Mouse (Mus musculus): Measurements from ENCODE around the gene Klc3. TPM values are rescaled to one million over a fixed set of nuclear protein-coding genes. Genes with fewer than 3 reads are reported as not detected.
A peak's percentile ranks its signal among the peaks of the same experiment; 100 is the strongest.

The Klc3 gene
- total and polyA plus RNA-seq, 3 experiments = 0.17 to 3.9 TPM; not detected in 1

DNA sequence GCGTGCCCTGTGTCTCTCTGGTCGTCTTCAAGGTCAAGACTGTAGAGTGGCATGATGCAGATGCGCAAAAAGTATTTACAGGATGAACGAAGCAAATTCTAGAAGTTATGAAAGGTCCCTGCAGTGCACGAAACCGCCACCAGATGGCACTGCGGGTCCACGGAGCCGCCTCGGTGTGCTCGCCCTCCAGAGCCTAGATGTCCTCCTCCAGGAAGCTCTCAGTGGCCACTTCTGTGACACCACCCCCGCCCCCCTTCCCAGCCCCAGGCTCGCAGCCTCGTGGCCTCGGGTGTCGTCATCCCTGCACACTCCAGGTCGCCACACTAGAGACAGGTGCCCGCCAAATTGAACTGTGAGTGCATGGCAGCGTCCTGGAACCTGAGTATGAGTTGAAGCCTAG is 1.5 kb upstream of the Klc3 start (continued):
- no peak for TF ChIP-seq JUN (IDR thresholded peaks at IDR 0.05; ENCODE audit: insufficient read depth, low read depth, low read length)

DNA sequence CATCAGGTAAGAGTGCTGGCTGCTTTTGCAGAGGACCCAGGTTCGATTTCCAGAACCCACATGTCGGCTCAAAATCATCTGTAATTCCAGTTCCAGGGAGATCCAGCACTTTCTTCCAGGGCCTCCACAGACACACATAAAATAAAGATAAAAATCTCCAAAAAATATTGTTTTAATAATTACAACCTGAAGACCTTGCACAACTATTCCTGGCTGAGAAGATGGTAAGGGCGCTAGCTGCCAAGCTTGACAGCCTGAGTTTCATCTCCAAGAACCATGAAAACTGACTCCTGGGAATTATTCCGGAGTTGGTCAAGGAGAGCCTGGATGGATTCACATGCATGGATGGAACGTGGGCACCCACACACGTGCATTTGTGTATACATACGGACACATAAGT is 572 bp upstream of the Klc3 start, which contains the start of gene Ckm:
TSS of gene Ckm (plus strand) at position 301 of the 400 bp plus-strand sequence.
- no peak within 1 kb of the TSS for H3K9ac ChIP-seq (ENCODE audit: insufficient read depth, low read depth)
- in situ Hi-C loops (cut with MboI; ENCODE audit: low pct_ligation_motif_present, low pct_unique_long_range_greater_than_20kb, low sequenced_read_pairs) (loop anchor here (25.0 kb wide), 2 partner anchors 158 to 458 kb away; partner anchors contain the start of genes Ceacam16, Gm19345 and Ppp1r37), dilution Hi-C loops (cut with MboI; ENCODE audit: extremely low pct_ligation_motif_present, extremely low pct_unique_long_range_greater_than_20kb, low sequenced_read_pairs) (no loop called here)
- H3K79me2 ChIP-seq (replicated peaks; ENCODE audit: control insufficient read depth, extremely low read depth, insufficient read depth, poor library complexity, severe bottlenecking) = no peaks in the 10 kb centered on the region
- no peak for DNase-seq (ENCODE audit: extremely low read depth)
- no peaks in the 10 kb centered on the region for H3K36me3 ChIP-seq (replicated peaks in 1 of 2; ENCODE audit: control insufficient read depth in 1 of 2, insufficient read depth in 1 of 2, low read length in 1 of 2)
- TF ChIP-seq BHLHE40 (IDR thresholded peaks at IDR 0.05; ENCODE audit: low read depth, low read length) = no peak
- no peak for TF ChIP-seq IRF4 (IDR thresholded peaks at IDR 0.05; ENCODE audit: low read depth, low read length)
- no peak for TF ChIP-seq TCF12 (IDR thresholded peaks at IDR 0.05; ENCODE audit: low read depth, low read length)
- TF ChIP-seq JUN (IDR thresholded peaks at IDR 0.05; ENCODE audit: insufficient read depth, low read depth, low read length) = no peak
- TF ChIP-seq SMC3 (IDR thresholded peaks at IDR 0.05; ENCODE audit: low read depth, low read length) = no peak
- TF ChIP-seq CHD2 (IDR thresholded peaks at IDR 0.05; ENCODE audit: low read length) = no peak
- no peak for TF ChIP-seq RCOR1 (conservative IDR thresholded peaks at IDR 0.05; ENCODE audit: low read depth, low read length)
- TF ChIP-seq HCFC1 (IDR thresholded peaks at IDR 0.05; ENCODE audit: low read depth, low read length) = no peak
- TF ChIP-seq ZNF384 (IDR thresholded peaks at IDR 0.05; ENCODE audit: low read depth, low read length) = no peak
- H3K27ac ChIP-seq (ENCODE audit: insufficient read depth, low read depth) = no peak within 1 kb of the TSS
- peak within 1 kb of the TSS in 2 of 3 experiments; percentile 39 to 57 for H3K4me3 ChIP-seq (replicated peaks in 1 of 3; ENCODE audit: low read depth in 2 of 3, low read length in 2 of 3, poor library complexity in 1 of 3)
- peaks cover 2 to 20% of the 10 kb centered on the region in 2 experiments; a peak in 3 of 4 replicates for H3K4me1 ChIP-seq (ENCODE audit: control insufficient read depth in 1 of 2, insufficient read depth in 2 of 2)
- peak within 1 kb of the TSS; percentile 80 for H3K4me2 ChIP-seq (ENCODE audit: insufficient read depth, low read depth, poor library complexity, severe bottlenecking)
- peaks cover 16% of the 10 kb centered on the region for H3K9me3 ChIP-seq (replicated peaks; ENCODE audit: low read length)
- H3K27me3 ChIP-seq (replicated peaks) = peaks cover 69% of the 10 kb centered on the region

DNA sequence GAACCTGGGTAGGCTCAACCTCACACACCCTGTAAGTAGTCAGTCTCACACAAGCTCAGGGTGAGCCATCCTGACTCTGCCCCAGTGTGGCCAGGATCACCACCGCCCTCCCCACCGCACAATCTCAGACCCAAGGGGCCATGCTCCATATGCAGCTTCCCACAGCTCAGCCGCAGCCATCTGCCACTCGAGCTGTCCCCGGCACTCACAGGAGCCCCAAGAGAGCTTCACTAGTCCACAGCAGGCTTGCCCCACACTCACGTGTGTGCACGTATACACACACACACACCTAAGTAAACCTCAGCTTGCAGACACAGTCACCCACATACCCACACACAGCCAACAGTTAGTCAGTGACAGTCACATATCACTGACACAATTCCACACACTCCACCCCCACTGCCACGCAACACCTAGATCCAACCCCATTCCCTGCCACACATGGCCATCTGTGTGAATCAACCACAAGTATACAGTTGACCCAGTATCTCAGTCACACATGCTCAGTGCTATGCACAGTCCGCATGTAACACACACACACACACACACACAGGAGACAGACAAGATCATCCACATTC is 1.3 kb downstream of the Klc3 start:
- Histone ChIP-seq H3K36me3 (replicated peaks in 1 of 2; ENCODE audit: control insufficient read depth in 1 of 2, insufficient read depth in 1 of 2, low read length in 1 of 2) (no peaks in the 10 kb centered on the region), H3K4me3 (replicated peaks in 1 of 3; ENCODE audit: low read depth in 2 of 3, low read length in 2 of 3, poor library complexity in 1 of 3) (no peak overlapping the region), H3K27ac (ENCODE audit: insufficient read depth, low read depth) (no peak overlapping the region), H3K9me3 (replicated peaks; ENCODE audit: low read length) (peaks cover 16% of the 10 kb centered on the region), H3K27me3 (replicated peaks) (peaks cover 66% of the 10 kb centered on the region), H3K4me2 (ENCODE audit: insufficient read depth, low read depth, poor library complexity, severe bottlenecking) (no peak overlapping the region), H3K9ac (ENCODE audit: insufficient read depth, low read depth) (no peak overlapping the region), H3K79me2 (replicated peaks; ENCODE audit: control insufficient read depth, extremely low read depth, insufficient read depth, poor library complexity, severe bottlenecking) (no peaks in the 10 kb centered on the region), H3K4me1 (ENCODE audit: control insufficient read depth in 1 of 2, insufficient read depth in 2 of 2) (peaks cover 2 to 18% of the 10 kb centered on the region in 2 experiments; a peak in 3 of 4 replicates)
- dilution Hi-C loops (cut with MboI; ENCODE audit: extremely low pct_ligation_motif_present, extremely low pct_unique_long_range_greater_than_20kb, low sequenced_read_pairs) = no loop called here
- TF ChIP-seq TBP (conservative IDR thresholded peaks at IDR 0.05; ENCODE audit: low read depth, low read length) = no peak
- TF ChIP-seq E2F4 (IDR thresholded peaks at IDR 0.05; ENCODE audit: insufficient replicate concordance, low read depth, low read length) = no peak
- TF ChIP-seq RCOR1 (conservative IDR thresholded peaks at IDR 0.05; ENCODE audit: low read depth, low read length) = no peak
- TF ChIP-seq ZNF384 (IDR thresholded peaks at IDR 0.05; ENCODE audit: low read depth, low read length) = no peak
- no peak for TF ChIP-seq GABPA (IDR thresholded peaks at IDR 0.05; ENCODE audit: insufficient replicate concordance, low read depth, low read length)
- no peak for TF ChIP-seq MYC (IDR thresholded peaks at IDR 0.05; ENCODE audit: low read depth, low read length)
- no peak for TF ChIP-seq MAZ (IDR thresholded peaks at IDR 0.05; ENCODE audit: low read depth, low read length)
- no peak for TF ChIP-seq PAX5 (IDR thresholded peaks at IDR 0.05; ENCODE audit: low read length)
- TF ChIP-seq MXI1 (IDR thresholded peaks at IDR 0.05; ENCODE audit: low read depth, low read length) = no peak
- TF ChIP-seq RAD21 (IDR thresholded peaks at IDR 0.05; ENCODE audit: low read depth, low read length) = no peak
- no peak for TF ChIP-seq ZKSCAN1 (IDR thresholded peaks at IDR 0.05; ENCODE audit: borderline replicate concordance, low read depth, low read length)
- TF ChIP-seq MEF2A (IDR thresholded peaks at IDR 0.05; ENCODE audit: borderline replicate concordance, low read depth, low read length) = no peak
- TF ChIP-seq MAFK (IDR thresholded peaks at IDR 0.05; ENCODE audit: insufficient replicate concordance, low read length) = no peak
- no peak for TF ChIP-seq ZMIZ1 (IDR thresholded peaks at IDR 0.05; ENCODE audit: low read depth, low read length)
- no peak for TF ChIP-seq EP300 (IDR thresholded peaks at IDR 0.05; ENCODE audit: low read length)
- in situ Hi-C loops (cut with MboI; ENCODE audit: low pct_ligation_motif_present, low pct_unique_long_range_greater_than_20kb, low sequenced_read_pairs) = loop anchor here (25.0 kb wide), 2 partner anchors 160 to 460 kb away; partner anchors contain the start of genes Ceacam16, Gm19345 and Ppp1r37
- no peak for DNase-seq (ENCODE audit: extremely low read depth)
